Mouse (Mus musculus): ENCODE measurements at regions not wholly inside any gene's neighbourhood (a gene's known extent, or its start where the extent isn't known, plus 50 kb on each side); places are given as distances from the start of the nearest gene placed in this dataset.
A peak's percentile ranks its signal among the peaks of the same experiment; 100 is the strongest.

- no peak for DNase-seq (ENCODE audit: low read depth)
These were observed 60.8 kb downstream of the Mis18a start for GRCm38 (mm10) chr16:90666271-90666986.

GRCm38 (mm10) chr16:90664086-90664485, 63.1 kb downstream of the Mis18a start:
- no peak for DNase-seq (ENCODE audit: low read depth)

- DNase-seq (ENCODE audit: low read depth): no peak
These were observed 69.2 kb downstream of the Mis18a start for GRCm38 (mm10) chr16:90658050-90658449.

GRCm38 (mm10) chr16:90657027-90657426, 70.2 kb downstream of the Mis18a start:
- DNase-seq (ENCODE audit: low read depth): no peak

- no peak for DNase-seq (ENCODE audit: low read depth)
These were observed 70.6 kb downstream of the Mis18a start for GRCm38 (mm10) chr16:90656571-90657011.

- DNase-seq (ENCODE audit: low read depth): no peak
These were observed 72.4 kb downstream of the Mis18a start for GRCm38 (mm10) chr16:90654853-90655252.

GRCm38 (mm10) chr16:90652821-90653220, 74.4 kb downstream of the Mis18a start:
- no peak for DNase-seq (ENCODE audit: low read depth)

GRCm38 (mm10) chr16:90648161-90648560, 79.0 kb downstream of the Mis18a start:
- no peak for DNase-seq (ENCODE audit: low read depth)

GRCm38 (mm10) chr16:90642671-90643070, 84.5 kb downstream of the Mis18a start:
- DNase-seq (ENCODE audit: low read depth): no peak

GRCm38 (mm10) chr16:90635216-90635615, 92.0 kb downstream of the Mis18a start:
- no peak for DNase-seq (ENCODE audit: low read depth)

- DNase-seq (ENCODE audit: low read depth): no peak
These were observed 97.2 kb downstream of the Mis18a start for GRCm38 (mm10) chr16:90629976-90630375.

- DNase-seq (ENCODE audit: low read depth): peak; percentile 25
These were observed 97.9 kb downstream of the Mis18a start for GRCm38 (mm10) chr16:90629121-90629930.

- no peak for DNase-seq (ENCODE audit: low read depth)
These were observed 98.5 kb downstream of the Mis18a start for GRCm38 (mm10) chr16:90628605-90629120.

GRCm38 (mm10) chr16:90626035-90626670, 101.1 kb downstream of the Mis18a start:
- no peak for DNase-seq (ENCODE audit: low read depth)

GRCm38 (mm10) chr16:90625301-90626034, 101.7 kb downstream of the Mis18a start:
- no peak for DNase-seq (ENCODE audit: low read depth)

GRCm38 (mm10) chr16:90624039-90624625, 103.1 kb downstream of the Mis18a start:
- no peak for DNase-seq (ENCODE audit: low read depth)

GRCm38 (mm10) chr16:90622677-90623225, 104.5 kb downstream of the Mis18a start:
- no peak for DNase-seq (ENCODE audit: low read depth)

- peak; percentile 40 for DNase-seq (ENCODE audit: low read depth)
These were observed 105.3 kb downstream of the Mis18a start for GRCm38 (mm10) chr16:90621761-90622411.

- no peak for DNase-seq (ENCODE audit: low read depth)
These were observed 107.5 kb downstream of the Mis18a start for GRCm38 (mm10) chr16:90619565-90620311.

- DNase-seq (ENCODE audit: low read depth): no peak
These were observed 111.4 kb downstream of the Mis18a start for GRCm38 (mm10) chr16:90615791-90616190.
